Mouse (Mus musculus) heart, postnatal 4 days (tissue): Measurements from ENCODE around the gene Csnk1e. TPM values are rescaled to one million over a fixed set of nuclear protein-coding genes. Genes with fewer than 3 reads are reported as not detected.

Source experiments
- DNase-seq: peaks from one replicate; pipeline ENCODE4 v3.0.0; 2021
- total RNA-seq, 2 experiments: library from RNA; stranded (reverse); gene quantifications; 2 replicates each; pipeline ENCODE4 v1.2.3; 2021

The Csnk1e gene
- total RNA-seq, 2 experiments from 2014 or later: 99.6 to 108 TPM

DNA sequence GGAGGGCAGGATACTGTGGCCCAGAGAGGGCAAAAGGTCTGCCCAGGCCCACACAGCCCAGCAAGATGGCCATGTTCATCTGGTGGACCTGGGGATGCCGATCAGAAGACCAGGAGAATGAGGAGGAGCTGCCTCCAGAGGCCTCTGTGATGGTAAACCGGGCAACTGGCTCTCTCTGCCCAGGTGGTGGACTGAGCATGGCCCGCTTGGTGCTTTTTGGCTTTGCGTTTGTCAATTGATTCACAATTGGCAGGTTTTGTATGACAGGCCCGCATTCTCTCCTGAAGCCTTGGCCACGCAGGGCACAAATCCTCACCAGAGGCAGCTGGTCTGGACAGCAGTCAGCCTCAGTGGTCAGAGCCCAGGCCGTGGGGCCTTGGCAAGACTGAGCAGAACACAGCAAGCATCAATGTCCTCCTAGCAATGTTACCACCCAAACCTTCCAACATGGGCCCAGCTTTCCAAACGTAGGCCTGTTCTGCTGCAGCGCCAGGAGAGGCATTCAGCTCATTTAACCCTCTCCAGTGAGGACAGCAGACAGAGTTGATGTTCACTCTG, 12.3 kb downstream of the Csnk1e start:
- DNase-seq: no peak

DNA sequence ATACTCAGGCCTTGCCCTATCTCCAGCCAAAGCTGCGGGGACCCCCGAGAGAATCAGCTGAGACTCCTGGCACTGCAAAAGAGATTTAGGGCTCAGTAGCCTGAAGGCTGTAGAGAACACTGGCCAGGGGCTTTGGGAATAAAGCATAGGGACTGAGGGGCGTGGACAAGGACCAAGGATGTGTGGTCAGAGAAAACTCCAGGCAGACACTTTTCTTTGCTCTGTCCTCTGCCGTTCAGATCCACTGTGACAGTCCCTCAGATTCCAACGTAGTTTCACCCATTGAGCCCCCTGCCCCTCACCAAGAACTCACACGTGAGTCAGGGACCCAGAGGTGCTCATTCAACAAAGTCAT, 13.1 kb downstream of the Csnk1e start:
- no peak for DNase-seq

DNA sequence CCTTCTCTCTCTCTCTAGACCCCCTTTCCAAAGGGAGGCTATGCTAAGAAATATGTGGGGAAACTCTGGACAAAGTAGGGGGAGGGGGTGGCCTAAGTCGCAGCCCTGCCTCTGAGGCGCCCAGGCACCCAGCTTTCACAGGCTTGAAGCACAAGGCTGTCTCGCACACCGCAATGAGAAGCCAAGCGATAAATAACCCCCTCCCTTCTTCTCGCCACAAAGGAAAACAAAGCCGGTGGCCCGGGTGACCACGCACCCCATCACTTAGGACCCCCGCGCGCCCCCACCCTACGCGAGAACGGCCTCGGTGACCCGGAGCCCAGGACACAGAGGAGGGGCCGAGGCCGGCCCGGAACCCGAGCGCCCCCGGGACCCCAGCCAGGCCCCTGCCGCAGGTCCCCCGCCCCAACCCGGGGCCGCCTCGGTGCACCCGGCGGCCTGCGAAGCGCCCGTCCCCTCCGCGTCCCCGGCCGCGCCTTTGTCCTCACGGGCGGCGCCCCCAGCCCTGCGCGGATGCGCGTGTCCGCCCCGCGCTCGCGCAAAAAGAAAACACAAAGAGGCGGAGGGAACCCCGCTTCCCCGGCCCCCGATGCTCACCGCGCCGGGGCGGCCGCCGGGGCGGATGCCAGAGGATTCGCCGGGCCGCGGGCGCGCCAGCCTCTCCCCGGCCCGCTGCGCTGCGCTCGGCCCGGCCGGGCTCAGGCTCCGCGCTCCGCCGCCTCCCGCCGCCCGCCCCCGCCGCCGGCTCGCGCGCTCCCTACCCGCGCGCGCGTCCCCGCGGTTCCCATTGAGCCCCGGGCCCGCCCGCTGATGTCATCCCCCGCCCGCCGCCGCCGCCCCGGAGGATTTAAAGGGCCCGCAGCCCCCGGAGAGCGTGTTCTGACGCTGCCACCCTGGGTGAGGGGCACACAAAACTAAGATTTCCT, 13.8 kb downstream of the Csnk1e start:
- peak; percentile 87 for DNase-seq

DNA sequence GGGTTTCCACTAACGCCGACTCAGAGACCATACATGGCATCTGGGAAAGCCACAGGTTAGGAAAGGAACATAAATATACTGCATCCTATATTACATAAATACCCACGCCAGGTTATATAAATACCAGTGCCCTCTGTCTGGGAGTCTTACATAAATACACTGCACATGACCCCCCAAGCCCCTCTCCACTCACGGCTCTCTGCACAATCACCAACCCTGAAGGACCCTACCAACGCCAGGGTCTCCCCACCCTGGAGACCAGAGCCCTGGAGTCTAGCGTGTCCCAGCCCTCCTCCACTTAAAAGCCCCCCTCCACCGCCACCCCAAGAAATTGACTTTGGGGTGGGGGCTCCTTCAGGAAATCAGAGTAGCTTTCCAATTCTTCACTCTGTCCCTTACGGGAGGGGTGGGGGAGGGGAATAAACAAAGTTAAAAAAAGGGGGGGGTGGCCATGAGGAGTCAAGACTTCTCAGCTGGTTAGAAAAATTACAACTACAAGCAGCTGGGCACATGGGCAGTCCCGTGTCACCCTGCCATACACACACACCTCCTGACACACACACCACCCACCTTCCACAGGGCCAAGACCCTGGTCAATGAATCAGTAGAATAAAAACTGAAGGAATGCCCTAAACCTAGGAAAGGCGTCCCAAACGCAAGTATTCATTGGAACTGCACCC, 14.6 kb downstream of the Csnk1e start:
- no peak for DNase-seq

DNA sequence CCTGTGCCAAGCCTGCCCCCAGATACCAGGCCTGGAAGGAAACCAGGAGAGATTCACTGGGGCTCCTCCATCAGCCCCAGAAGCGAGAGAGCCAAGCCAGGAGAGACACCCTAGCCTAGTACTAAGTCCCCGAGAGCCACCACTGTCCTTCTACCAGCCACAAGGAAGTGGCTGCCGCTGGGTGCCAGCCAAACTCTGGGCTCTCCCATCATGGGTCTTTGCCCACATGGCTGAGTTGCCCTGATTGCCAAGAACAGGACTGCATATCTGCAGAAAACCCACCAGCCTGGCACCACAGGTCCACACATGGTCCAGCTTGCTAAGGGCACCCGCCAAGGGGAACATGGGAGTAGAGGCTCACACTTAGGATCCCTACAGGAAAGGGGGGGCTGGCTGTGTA, 15.1 kb downstream of the Csnk1e start:
- peak; percentile 78 for DNase-seq

DNA sequence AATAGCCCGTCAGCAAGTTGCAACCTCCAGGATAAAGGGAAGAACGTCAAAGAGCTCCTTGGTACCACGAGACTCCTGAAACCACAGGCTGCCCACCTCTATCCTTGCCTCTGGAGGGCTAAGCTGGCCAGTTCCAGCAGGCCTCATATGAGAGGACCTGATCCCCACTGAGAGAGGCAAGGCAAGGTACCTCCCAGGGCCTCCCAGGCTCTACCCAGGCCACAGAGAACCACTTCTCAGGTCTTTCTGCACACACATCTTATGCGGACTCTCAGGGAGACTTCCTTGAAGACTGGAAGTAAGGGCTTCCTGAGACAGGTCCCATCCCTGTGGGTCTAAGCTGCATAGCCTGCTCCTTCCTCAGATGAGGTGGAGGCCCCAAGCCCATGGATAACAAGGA, 16.0 kb downstream of the Csnk1e start:
- no peak for DNase-seq

DNA sequence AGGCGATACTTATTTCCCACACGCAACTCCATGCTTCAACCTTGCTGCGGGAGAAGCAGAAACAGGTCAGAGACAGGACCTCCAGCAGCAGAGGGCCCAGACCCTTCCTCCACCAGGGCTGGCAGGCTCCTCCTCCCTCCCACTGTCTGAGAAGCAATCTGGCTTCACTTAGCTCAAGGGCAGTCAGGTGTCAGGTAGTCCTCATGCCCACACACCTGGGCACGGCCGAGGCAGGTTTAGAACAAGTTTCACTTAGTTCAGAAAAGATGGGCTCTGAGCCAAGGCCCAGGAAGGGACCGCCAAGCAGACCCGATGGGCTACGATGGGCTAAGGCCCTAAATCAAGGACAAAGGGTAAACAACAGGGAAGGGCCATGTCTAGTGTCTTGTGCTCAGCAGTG, 16.6 kb downstream of the Csnk1e start:
- DNase-seq: no peak

DNA sequence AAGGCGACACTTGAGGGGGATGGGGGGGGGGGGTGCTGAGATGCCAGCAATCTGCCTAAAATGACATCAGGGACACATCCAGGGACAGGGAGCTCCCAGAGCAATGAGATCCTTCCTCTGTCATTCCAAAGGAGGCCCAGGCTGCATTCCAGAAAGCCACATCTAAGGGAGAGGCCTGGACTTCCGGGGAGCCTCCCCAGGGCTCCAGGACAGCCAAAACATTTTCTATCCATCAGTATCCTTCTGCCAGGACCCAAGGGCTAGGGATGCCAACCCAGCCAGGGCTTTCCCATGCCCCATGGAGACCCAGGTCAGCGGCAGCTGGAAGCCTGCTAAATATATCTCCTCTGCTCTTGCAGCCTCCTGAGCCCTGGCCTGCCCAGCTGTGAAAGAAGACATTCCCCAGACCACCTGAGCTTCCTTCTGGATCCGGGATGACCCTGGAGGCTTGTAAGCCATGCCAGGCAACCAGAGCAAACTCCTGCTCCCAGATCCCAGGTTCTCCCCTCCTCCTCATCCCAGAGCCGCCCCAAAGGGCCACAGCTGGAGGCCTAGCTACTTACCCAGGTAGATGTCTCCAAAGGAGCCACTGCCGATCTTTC, 17.1 kb downstream of the Csnk1e start:
- DNase-seq: no peak

DNA sequence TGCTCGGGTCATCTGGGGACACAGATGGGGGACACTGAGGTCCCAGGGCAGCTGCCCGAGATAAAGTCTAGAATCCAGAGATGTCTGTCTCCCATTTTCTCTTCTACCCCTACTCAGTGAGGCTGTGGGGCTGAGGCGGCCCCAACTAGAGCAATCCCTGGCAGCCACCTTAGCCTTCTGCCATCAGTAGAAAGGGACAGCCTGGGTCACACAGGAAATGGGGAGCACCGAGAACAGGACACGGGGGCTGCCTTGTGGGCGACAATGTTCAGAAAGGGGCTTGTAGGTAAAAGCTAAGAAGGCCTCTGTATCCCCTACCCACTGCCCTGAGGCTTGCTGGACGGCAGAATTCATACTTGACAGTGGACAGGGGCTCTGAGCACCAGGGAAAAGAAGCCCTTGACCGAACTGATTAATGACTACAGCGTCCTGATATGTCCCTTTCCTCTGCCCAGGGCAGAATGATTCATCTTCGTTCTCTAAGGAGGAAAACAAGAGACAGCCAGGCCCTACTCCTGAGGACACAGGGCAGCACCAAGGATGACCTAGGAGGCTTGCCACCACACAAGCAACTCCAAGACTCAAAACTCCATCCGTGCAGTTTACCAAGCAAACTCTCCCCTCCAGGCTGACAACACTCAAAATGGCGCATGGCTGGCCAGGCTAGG, 17.7 kb downstream of the Csnk1e start:
- DNase-seq: no peak

DNA sequence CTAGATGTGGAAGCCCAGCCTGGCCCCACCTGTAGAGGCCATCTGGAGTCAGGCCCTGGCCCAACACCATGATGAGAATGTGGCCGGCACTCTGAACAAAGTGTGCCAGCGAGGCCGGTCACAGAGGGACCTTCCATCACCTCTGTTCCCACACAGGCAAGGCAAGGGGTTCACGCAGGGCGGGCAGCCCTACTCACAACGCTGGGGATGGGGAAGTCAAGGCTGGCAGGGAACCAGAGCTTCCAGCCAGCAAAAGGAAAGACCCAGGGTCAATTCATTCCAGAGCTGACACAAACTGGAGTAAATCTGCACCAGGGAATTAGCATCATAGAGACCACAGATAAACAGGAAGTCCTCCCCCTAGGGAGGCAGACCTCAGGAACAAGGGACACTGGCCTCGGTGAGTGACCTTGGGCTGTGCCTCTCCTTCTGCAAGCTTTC, 18.9 kb downstream of the Csnk1e start:
- no peak for DNase-seq

DNA sequence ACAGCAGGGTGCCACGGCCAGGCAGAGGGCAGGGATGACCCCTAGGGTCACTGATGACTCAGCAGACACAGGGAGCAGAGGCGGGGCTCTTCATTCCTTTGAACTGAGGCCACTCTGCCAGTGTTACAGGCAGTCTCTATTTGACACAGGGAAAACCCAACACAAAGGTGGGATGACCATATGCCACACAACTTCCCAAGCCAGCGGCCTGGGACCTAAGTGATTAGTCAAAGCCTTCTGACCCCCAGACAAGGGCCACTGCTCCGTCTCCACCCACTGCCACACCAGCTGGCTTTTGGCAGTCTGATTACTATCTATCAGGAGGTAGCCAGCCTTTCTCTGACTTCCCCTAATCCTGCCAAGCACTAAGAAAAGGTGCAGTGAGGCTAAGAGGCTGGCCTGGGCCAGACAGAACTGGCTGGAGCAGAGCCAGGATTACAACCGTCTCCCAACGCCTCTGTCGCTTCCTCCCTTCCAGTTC, 20.1 kb downstream of the Csnk1e start:
- peak; percentile 70 for DNase-seq

DNA sequence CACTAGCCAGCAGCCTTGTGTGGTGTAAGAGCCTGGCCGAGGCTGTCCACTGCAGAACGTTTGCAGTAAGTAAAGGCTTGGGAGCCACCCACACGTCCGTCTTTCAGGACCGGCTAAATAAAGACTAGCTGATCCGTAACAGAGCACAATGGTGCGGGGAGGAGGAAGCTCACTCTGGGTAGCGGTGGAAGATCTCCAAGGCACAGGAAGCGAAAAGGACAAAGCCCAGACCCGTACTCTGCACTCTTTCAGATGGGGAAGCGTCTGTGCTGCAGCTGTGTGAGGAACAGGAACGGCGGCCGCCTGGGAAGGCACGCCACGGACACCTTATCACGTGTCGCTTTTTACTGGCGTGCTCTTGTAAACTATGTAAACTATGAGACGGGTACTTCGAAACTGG, 22.5 kb downstream of the Csnk1e start:
- DNase-seq: peak; percentile 65

DNA sequence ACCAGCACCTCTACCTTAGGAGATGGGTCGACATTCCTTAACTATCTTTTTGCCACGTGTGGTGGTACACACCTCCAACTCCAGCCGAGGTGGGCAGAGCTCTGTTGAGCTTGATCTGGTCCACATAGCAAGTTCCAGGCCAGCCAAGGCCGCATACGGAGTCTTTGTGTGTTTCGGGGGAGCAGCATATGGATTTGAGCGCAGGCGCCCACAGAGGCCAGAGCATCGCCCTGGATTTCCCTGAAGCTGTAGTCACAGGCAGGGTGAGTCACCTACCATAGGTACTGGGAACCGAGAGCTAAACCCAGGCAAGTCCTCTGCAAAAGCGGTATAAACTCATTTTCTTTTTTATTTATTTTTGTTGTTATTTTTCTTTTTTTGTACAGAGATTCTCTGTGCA, 23.0 kb downstream of the Csnk1e start:
- DNase-seq: no peak

DNA sequence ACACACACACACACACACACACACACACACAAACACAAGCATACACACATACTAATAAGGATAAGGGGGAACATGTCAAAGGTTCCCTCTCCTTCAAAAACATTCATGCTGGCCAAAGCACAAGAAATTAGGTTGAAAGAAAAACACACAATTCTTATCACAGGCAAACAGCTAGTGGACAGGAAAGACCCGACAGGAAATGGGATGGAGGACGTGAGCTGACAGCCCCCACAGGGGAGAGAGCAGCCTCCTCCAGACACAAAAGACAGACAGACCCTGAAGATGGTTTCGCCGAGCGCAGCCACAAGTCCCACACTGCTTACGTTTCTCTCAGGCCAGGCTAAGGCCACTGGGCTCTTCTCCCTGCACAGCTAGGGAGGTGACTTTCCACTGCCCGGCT, 23.4 kb downstream of the Csnk1e start:
- peak; percentile 44 for DNase-seq

DNA sequence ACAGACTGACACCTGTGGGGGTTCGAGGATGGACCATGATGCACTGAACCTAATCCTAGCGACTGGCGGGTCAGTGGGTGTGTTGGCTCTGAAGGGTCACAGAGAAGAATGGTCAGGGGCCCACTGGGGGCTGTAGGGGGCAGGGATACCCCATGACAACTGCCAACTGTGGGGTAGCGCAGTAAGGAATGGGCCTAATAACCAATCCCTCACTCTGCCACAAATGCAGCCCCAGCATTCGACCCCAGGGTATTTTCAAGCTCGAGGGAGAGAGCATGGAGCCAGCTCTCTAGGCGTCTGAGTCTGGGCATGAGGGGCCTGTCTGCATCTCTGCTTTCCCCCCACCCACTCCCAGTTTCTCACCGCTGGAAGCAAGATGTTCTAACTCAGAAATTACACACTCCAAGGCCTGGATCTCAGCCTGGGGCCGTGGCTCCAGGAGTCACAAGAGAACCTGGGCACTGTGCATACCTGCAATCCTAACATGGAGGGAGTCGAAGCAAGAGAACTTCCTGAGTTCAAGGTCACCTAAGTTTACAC, 24.8 kb downstream of the Csnk1e start:
- no peak for DNase-seq

DNA sequence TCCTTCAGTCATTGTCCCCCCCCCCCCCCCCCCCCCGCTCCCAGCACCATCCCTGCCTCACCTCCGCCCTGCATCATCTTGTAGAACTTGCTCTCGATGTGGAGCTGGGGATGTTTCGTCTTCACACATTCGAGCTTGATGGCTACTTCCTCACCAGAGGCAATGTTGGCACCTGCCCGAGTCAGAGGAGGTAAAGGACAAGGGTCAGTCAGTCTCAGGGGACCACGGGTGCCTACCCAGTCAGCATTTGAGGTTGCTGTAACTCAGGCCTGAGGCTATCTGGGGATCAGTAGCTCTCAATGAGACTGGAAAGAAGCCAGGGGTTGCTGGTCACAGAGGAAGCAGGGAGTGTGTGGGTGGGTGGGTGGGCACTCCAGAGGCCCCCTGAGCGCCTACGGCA, 25.4 kb downstream of the Csnk1e start:
- DNase-seq: no peak

DNA sequence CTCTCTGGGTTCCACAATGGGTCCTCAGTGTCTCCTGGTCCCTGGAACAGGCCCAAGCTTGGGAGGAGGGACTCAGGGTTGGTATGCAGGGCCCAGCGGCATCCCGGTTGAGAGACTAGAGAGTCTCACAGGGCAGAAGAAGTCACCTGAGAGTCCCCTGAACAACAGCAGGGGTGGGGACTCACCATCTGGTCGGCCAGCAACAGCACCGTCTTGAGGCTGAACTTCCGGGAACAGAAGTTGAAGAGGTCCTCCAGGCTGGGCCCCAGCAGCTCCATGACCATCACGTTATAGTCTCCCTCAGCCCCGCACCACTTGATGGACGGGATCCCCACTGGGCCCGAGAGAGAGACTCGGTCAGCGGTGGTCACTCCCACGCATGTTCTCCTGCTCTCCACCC, 25.8 kb downstream of the Csnk1e start:
- DNase-seq: no peak

DNA sequence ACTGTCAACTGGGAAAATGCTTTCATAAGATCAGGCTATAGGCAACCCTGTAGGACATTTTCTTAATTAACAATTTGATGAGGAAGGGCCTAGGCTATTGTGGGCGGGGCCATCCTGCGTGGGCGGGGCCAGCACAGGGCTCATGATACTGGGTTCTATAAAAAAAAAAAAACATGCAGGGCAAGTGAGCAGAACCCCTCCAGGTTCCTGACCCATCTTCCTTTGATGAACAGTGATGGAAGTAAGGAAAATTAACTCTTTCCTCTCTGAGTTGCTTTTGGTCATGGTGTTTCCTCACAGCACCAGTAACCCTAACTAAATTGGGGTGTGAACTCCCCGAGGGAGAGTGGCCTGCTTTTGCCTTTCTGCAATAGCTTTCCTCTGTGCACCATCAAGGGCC, 26.8 kb downstream of the Csnk1e start:
- DNase-seq: no peak

DNA sequence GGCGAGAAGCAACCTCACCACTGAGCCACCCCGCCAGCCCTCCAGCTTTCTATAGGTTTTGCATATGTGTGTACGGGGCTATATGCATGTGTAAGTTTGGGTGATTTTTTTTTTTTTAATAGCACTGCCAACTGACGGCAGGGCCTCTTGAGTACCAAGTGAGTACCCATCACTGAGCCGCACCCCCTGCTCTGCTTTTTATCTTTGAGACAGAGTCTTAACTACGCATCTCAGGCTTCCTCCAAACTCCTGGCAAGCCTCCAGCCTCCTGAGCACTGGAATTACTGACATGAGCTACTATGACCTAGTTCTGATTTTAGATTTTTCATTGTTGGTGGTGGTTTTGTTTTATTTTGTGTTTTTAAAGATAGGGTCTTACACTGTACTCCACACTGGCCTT, 27.9 kb downstream of the Csnk1e start:
- DNase-seq: peak; percentile 29

DNA sequence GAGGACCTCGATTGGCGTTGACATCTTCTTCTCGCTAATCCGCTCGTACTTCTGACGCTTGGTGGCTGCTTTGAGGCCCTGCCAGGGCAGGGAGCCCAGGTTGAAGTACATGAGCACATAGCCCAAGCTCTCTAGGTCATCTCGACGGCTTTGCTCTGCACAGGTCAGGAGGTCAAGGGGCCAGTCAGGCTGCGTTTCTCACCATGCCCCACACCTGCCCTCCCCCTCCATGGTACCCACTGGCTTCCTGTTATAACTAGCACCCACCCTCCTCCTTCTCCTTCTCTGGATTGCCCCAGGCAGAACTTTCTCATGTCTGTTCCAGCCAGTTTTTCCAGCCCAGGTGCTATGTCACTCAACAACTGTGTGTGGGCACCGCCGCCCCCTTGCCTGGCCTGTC, 29.9 kb downstream of the Csnk1e start:
- peak; percentile 21 for DNase-seq

DNA sequence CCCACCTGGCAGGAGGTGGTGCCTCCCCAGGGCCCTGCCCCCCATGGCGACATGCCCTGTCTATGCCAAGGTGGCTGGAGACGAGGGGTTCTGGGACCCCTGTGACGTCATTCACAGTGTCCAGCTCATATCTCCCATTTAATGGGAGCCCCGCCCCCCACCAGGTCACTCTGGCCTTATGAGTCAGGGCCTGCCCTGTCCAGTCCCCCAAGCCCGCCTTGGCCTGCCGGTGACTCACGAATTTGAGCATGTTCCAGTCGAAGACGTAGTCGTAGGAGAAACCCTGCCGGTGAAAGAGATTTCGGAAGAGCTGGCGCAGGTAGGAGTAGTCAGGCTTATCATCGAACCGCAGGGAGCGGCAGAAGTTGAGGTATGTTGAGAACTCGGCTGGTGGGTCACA, 30.8 kb downstream of the Csnk1e start:
- DNase-seq: peak; percentile 22

DNA sequence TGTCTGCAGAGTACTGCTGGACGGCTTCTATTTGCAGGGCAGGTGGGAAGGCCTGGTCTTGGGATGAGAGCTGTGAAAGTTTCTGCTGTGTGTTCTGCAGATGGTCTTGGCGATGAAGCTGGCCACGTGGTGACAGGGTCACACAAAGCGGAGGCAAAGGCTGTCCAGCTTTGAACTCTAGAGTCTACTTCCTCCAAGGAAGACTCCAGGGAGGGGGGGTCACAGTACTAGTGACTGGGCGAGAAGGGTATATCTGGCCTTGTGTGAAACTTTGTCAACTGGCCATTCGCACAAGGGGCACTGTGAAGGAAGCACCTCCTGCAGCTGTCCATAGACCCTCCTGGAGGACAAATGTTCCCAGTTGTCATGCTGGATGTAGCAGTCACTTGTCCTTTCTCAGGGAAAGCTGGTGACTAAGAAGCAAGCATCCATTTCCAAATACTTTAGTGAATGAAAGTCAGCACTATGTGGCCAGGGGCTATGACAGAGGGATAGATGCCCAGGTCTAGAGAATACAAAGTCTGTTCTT, 32.6 kb downstream of the Csnk1e start:
- DNase-seq: no peak
